Mouse (Mus musculus) kidney, adult 18-20 months (tissue): Measurements from ENCODE around the gene Jpt1.
"Not testable (repeated sequence)": the region's sequence is repeated elsewhere in the genome, so short reads cannot be mapped to it uniquely, and the experiment has no call there.

Experiments used
- DNase-seq: peaks from one replicate; pipeline ENCODE4 v3.0.0; 2021

The Jpt1 gene

DNA sequence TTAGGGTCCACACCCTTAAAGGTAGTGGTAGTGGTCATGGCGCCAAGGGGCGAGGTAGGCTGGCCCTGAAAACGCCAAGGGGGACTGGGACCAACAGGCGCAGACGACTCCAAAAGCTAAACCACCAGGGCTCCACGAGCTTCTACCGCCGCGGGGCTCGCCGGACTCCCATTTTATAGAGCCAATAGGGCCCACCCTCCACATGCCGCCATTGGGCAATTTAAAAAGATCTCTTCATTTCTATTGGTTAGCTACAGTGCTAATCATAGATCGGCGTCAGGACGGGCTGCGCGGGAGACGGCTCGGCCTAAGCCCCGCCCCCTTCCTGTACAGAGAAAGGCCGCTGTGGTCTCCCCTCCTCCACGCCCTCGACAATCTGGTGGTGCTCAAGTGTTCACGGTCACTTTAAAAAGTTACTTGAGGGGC lies at the start of gene Jpt1:
Jpt1 (minus strand) TSS at position 150 of the 426 bp plus-strand sequence.
- peak; percentile 97 for DNase-seq

- DNase-seq: no peak
These were observed 49.2 kb upstream of the Jpt1 start for GRCm38 (mm10) chr11:115563406-115563805.

- no peak for DNase-seq
These were observed 41.5 kb upstream of the Jpt1 start for GRCm38 (mm10) chr11:115555717-115556116.

DNA sequence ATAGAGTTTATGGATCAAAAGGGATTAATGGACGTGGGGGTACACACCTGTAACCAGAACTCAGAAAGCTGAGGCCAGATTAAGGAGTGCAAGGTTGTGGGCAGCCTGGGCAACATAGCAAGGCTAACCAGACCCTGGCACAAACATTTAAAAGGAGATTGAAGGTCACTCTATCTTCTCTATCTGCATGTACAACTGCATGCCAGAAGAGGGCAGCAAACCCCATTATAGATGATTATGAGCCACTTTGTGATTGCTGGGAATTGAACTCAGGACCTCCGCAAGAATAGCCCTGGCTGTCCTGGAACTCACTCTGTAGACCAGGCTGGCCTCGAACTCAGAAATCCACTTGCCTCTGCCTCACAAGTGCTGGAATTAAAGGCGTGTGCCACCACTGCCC lies 38.6 kb upstream of the Jpt1 start:
- peak; percentile 20 for DNase-seq

- DNase-seq: no peak
These were observed 29.4 kb upstream of the Jpt1 start for GRCm38 (mm10) chr11:115543571-115543970.

- no peak for DNase-seq
These were observed 23.9 kb upstream of the Jpt1 start for GRCm38 (mm10) chr11:115538045-115538444.

DNA sequence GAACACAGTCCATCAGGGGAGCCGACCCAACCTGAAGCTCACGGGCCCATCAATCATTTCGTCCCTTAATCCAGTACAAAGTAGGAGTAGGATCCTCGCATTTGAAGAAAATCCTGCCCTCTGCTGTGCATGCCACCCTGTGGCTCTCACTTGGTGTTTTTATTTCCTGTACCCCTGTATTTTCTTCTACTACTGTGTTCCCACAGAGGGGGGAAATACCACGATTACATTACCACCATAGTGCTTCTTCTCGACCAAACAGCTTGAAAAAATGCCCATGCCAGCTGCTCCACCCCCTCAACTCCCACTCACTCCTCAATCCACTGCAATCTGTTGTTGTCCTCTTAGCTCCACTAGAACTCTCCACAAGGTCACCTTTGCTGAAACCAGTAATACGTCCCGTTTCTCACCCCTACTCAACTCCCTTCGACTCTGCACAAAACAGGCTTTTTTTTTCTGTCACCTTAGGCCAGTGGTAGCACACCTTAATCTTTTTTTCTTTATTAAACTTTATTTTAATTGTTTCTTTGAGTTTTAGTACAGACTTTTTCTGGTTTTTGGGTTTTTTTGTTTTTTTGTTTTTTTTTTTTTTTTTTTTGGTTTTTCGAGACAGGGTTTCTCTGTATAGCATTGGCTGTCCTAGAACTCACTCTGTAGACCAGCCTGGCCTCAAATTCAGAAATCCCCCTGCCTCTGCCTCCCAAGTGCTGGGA lies 22.8 kb upstream of the Jpt1 start:
- DNase-seq: no peak

- peak; percentile 99 for DNase-seq
These were observed 22.0 kb upstream of the Jpt1 start, which contains the start of gene Sumo2 for GRCm38 (mm10) chr11:115536038-115536681. TSS of gene Sumo2 (minus strand) at chr11:115536276.

GRCm38 (mm10) chr11:115535401-115536037 lies 21.3 kb upstream of the Jpt1 start:
- peak; percentile 58 for DNase-seq

DNA sequence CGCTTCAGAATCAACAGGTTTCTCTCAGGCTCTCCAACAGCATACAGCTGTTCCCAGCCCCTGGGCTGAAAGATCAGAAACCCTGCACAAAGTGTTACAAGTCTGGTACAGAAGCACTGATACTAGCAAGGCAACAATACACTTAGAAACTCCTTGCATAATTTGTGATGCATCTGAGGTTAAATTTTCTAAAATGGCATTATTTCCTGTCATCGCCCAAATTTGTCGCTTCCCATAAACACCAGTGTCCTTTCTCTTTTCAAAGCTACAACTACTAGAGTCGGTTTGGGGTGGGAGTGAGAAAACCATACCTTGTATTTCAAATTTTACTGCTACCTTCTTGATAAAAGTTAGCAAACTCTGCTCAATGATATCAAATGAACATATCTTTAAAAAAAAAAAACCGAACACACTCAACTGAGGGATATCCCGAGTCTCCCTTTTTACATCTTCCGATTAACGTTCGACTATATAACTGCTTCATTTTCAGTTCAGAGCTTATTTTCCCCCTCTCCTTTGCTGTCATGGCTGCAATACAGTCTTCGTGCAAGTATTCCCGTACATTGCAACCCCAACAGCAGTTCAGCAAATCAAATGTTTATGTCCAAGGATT lies 20.7 kb upstream of the Jpt1 start:
- DNase-seq: no peak

DNA sequence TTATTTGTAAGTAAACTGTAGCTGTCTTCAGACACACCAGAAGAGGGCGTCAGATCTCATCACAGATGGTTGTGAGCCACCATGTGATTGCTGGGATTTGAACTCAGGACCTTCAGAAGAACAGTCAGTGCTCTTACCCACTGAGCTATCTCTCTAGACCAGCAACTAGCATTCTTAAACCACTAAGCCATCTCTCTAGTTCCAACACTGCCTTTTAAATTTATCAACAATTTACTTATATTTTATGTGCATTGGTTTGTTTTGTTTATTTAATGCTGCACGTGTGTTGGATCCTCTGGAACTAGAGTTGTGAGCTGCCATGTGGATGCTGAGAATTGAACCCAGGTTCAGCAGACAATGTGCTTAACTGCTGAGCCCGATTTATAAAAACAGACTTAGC lies 12.3 kb upstream of the Jpt1 start:
- not testable (repeated sequence) for DNase-seq

DNA sequence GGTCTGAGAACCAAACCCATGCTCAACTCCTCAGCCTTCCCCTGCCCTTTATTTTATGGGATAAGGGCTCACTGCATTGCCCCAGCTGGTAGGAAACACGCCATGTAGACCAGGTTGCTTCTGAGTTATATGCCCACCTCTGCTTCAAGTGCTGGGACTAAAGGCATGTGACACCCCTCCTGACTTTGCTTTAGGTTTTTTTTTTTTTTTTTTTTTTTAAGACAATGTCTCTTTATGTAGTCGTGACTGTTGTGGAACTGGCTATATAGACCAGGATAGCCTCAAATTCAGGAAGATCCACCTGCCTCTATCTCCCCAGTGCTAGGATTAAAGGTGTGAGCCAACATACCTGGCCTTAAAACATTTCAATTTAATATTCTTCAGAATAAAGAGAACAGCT lies 8.5 kb upstream of the Jpt1 start:
- no peak for DNase-seq

GRCm38 (mm10) chr11:115522238-115522637 lies 8.1 kb upstream of the Jpt1 start:
- DNase-seq: no peak

- no peak for DNase-seq
These were observed 6.9 kb upstream of the Jpt1 start for GRCm38 (mm10) chr11:115521080-115521479.

GRCm38 (mm10) chr11:115520218-115520617 lies 6.0 kb upstream of the Jpt1 start:
- no peak for DNase-seq

DNA sequence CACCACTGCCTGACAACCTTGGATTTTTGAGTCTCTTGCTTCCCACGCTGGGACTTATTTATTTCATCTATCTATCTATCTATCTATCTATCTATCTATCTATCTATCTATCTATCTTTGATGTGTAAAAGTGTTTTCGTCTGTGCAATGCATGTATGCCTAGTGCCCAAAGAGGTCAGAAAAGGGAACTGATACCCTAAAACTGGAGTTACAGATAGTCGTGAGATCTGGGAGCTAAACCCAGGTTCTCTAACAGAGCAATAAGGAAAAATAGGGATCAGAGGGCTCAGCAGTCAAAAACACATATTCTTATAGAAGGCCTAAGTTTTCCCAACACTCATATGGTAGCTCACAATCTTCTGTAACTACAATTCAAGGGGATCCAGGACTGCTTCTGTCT lies 5.4 kb upstream of the Jpt1 start:
- DNase-seq: no peak

DNA sequence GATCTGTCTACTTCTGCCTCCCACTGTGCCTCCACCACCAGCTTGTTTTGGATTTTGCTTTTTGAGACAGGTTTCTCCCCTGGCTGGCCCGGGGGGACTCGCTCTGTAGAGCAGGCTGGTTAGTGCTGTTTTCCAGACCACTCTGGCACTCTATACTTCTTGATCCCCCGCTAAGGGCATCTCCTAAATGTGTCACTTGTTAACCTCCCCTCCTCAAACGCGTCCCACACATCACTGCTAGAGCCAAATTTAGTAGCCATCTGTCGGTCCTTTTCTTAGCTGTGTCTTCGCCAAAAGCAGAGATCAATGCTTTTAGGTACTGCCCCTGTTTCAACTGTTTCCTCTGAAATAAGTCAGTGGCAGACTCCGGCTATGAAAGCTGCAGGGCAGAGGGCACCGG lies 4.5 kb upstream of the Jpt1 start:
- no peak for DNase-seq

DNA sequence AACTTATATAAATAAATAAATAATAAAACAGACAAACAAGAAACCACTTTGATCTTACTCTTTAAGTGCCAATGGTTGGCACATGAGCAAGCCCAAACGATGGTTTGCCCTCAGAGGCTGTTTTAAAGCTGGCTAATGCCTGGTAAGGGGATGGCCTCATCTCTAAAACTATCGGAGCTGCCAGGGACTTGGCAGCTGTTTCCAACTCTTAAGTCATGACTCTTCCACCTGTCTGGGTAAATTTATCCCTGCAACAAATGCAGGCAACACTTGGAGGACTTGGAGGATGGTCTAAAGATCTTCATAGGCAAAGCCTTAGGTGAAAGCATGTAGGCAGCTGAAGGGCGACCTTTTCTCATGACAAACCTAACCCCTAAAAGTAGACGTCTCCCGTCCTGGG lies 2.8 kb upstream of the Jpt1 start:
- DNase-seq: no peak

GRCm38 (mm10) chr11:115515021-115515420 lies 834 bp upstream of the Jpt1 start:
- no peak for DNase-seq

DNA sequence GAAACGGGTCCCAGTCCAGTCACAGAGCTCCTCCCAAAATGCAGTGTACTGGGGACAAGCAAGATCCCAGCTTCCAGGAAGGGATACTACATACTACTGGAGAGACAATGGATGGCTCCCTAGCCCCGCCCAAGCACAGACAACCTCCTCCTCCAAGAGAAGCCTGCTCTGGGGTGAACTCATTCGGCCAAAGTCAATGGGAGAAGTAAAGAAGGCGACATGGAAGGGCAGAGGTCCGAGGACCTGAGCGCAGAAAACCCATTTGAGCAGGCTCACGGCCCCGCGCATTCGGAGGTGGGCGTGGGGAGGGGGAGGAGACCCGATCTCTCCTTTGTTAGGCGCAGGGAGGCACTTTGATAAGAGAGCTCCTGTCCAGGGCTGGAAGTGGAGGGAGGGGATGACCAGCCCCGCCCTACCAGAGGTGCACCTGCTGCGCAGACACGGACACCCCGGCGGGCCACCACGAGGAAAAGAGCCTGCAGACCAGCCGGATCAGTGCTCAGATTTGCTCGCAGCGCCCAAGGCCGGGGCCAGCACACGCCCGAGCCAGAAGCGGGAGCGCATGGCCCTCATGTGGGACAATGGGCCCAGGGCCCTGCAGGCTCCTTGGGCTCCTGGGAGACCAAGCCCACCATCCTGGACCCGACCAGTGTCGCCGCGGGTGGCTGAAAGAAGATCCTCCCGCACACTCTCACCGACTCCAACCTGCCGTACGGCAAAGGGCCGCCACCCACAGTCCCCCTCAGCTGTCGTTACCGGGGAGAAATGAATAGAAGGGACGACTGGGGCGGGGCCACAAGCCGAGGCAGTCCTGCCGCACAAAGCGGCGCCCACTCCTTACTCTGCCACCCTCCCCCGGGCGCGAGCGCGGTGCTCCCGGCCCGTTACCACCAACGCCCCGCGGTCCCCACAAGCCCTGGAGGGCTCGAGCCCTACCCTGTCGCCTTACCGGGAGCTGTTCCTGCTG lies 633 bp downstream of the Jpt1 start:
- peak; percentile 35 for DNase-seq

GRCm38 (mm10) chr11:115512407-115513183 lies 1.6 kb downstream of the Jpt1 start:
- DNase-seq: no peak

- no peak for DNase-seq
These were observed 2.2 kb downstream of the Jpt1 start for GRCm38 (mm10) chr11:115512004-115512403.
